Mouse (Mus musculus) G1E (cell line): ENCODE data around the gene Lrrc63.

ENCODE experiments used
- CTCF ChIP-seq: IDR thresholded peaks from 2 replicates; pipeline ENCODE4 v1.5.1; 2012; ENCODE audit warnings: low read depth, low read length, inconsistent platforms, mixed read lengths
- GATA1 ChIP-seq: IDR thresholded peaks from 2 replicates; pipeline ENCODE4 v1.6.1; 2012; ENCODE audit warnings: borderline replicate concordance, low read length, inconsistent platforms, mixed read lengths
- GATA2 ChIP-seq: IDR thresholded peaks from 2 replicates; pipeline ENCODE4 v1.6.1; 2012; ENCODE audit warnings: low read depth, low read length, inconsistent platforms, borderline replicate concordance
- POLR2AphosphoS5 ChIP-seq: IDR thresholded peaks from 2 replicates; pipeline ENCODE4 v1.6.1; 2012; ENCODE audit warnings: low read depth, low read length, inconsistent platforms; ENCODE audit not compliant: insufficient replicate concordance
- TAL1 ChIP-seq: conservative IDR thresholded peaks from 2 replicates; pipeline ENCODE4 v1.6.1; 2012; ENCODE audit warnings: low read depth, low read length, inconsistent platforms, mixed read lengths

DNA sequence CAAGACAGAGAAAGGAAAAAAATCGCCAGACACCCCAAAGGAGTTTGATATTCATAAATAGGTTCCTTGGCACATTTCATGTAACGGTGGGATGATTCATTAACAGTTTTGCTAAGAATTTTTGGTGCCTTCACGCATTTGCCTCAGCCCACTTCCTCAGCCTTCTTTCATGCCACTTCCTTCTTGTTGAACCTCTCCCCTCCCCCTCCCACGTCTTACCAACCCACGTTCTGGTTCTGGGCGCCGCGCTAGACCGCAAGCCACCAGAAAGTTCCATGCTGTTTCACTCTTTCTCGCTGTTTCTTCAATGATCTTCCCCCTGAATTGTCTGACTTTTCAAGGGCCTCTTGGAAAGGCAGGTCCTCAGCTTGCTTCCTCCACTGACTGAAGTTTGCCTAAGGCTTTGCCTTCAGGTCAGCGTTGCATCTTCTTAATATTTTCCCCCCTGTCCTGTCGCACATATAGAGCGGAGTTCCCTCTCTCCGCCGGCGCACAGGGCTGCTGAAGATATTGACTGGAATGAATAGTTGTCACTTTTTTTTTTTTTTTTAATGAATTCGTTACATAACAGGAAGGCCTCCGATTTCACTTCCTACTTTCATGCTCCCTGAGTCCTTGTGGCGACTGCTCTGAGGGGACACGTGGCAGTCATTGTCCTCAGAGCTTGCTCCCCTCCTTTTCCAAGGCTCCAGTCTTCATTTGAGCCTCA, 48.7 kb upstream of the Lrrc63 start:
- TF ChIP-seq CTCF, result no peak
- no peak for TF ChIP-seq GATA2
- TF ChIP-seq POLR2AphosphoS5, result no peak
- TF ChIP-seq GATA1, result no peak
- TF ChIP-seq TAL1, result no peak
